Mouse (Mus musculus): ENCODE measurements around the gene Cd101.

DNA sequence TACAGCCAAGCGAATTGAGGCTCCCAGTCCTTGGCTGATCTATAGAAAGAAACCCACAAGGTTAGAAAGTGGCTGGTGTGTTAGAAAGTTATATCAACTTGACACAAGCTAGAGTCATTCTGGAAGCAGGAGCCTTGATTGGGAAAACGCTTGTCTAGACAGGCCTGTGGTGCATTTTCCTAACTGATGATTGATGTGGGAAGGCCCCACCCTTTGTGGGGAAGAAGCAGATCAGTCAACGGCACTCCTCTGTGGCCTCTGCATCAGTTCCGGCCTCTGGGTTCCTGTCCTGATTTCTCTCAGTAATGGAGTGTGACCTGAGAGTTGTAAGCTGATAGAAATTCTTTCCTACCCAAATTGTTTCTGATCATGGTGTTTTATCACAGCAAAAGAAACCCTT, 4.3 kb upstream of the Cd101 start:
- TF ChIP-seq CTCF (conservative IDR thresholded peaks at IDR 0.05; ENCODE audit: low read length) (no peak), NANOG (IDR thresholded peaks at IDR 0.05; ENCODE audit: borderline replicate concordance, low read length) (no peak), POU5F1 (IDR thresholded peaks at IDR 0.05; ENCODE audit: borderline replicate concordance, low read length) (no peak)

All from E14TG2a.4 (cell line).